ENCODE assay signal across 13 mouse cellular contexts in the genomic region with DNA sequence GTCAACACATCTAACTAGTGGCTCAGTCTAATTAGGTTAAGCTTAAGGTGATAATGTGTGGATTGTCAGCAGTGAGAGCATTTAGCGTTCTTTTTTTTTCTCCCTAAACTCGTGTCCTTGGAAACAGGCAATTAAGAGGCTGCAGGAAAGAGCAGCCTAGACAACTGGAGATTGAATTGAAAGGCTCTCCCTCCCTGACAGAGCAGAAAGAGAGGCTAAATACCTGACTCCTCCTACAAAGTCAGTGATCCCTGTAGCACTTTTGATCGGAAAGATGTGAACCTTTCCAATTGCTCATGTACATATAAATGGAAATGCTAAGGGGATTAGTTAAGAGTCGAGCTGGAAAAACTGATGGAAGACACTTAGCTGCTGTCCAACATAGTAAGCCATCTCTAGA.
"Had no signal": no experiment of that assay in that cellular context is flagged by ENCODE, and none has a peak within 500 bp of the region (broad histone marks: within the 10 kb centered on the region; RNA-seq: fewer than 3 reads in every experiment).

No protein-coding gene starts in this region.

- H3K27me3 ChIP-seq: kidney, embryonic 15.5 days; liver, embryonic 15.5 days; megakaryocyte, embryonic 14.5 days had no signal

- H3K9me3 ChIP-seq: kidney, embryonic 15.5 days; limb, embryonic 10.5 days; liver, embryonic 15.5 days; megakaryocyte, embryonic 14.5 days had no signal

- DNase-seq: kidney, adult 2 months; kidney, postnatal 14 days; lung, adult 2 months; lung, postnatal 10 days; lung, postnatal 4 days had no signal

- H3K4me2 ChIP-seq: kidney, embryonic 15.5 days; liver, embryonic 11.5 days; liver, embryonic 15.5 days had no signal

- H3K36me3 ChIP-seq: kidney, embryonic 15.5 days; limb, embryonic 10.5 days; liver, embryonic 15.5 days had no signal

- ATAC-seq: midbrain, embryonic 16.5 days had no signal

- H3K27ac ChIP-seq: kidney, embryonic 15.5 days; left cerebral cortex, adult 2 months; limb, embryonic 10.5 days; liver, embryonic 15.5 days; stomach, postnatal 0 days had no signal

- H3K9ac ChIP-seq: kidney, embryonic 15.5 days; liver, embryonic 15.5 days had no signal

- H3K4me3 ChIP-seq: kidney, embryonic 15.5 days; left cerebral cortex, adult 2 months; limb, embryonic 10.5 days; liver, embryonic 15.5 days; megakaryocyte, embryonic 14.5 days had no signal

- H3K4me1 ChIP-seq: kidney, embryonic 15.5 days; limb, embryonic 10.5 days; liver, embryonic 15.5 days; megakaryocyte, embryonic 14.5 days had no signal
